Mouse (Mus musculus) bone marrow, adult 2 months (tissue): Measurements from ENCODE around the gene Shc2.

Experiments used
- CTCF ChIP-seq: fragments of 200-500 bp; IDR thresholded peaks from 2 replicates; pipeline ENCODE4 v1.5.1; 2011; ENCODE audit warnings: low read length, control low read depth; ENCODE audit not compliant: control insufficient read depth, insufficient read depth
- POLR2A ChIP-seq: fragments of 200-500 bp; IDR thresholded peaks from 2 replicates; pipeline ENCODE4 v1.6.1; 2011; ENCODE audit warnings: low read depth, mild to moderate bottlenecking, control low read depth, low read length, borderline replicate concordance; ENCODE audit not compliant: control insufficient read depth

DNA sequence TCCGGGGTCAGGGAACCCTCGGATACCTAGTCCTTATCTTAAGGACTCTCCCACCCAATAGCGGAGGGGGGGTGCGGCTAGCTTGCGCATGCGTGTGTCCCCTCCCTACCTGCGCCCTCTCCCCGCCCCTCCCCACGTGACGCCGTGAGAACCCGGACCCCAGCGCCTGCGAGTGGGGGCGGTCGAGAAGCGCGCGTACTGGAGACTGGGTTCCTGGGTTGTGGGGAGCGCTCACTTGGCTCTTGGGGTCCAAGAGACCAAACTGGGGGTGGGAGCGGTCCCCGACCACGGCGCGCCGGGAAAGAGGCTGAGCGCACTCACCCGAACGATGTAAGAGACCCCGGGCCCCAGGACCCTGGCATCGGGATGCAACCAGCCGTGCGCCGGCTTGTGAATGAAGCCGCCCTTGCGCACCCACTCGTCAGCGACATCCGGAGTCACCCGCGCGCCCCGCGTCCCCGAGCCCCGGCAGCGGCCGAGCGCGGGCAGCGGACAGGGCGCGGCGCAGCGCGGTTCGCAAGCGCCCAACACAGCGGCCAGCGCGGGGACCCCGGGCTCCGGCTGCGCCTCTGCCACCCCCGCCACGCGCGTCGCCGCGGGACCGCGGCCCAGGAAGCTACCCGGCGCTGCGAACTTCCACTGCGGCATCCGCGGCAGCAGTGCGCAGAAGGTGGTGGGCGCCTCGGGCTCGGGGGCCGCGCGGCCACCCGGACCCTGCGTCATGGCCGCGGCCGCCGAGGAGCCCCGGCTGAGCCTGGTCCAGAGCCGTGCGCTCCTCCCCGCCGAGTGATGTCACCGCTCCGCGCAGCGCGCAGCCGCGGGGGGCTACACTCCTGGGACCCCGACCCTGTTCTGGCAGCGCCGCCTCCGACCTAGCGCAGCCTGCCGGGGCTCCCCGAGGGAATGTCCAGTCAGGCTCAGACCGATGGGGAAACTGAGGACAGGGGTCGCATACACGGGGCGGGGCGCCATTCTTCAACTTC lies at the start of gene Shc2:
- TF ChIP-seq CTCF (no peak), POLR2A (no peak)
